ENCODE assay signal across 10 mouse cellular contexts in genomic region chr10:3831597-3832351, GRCm38 (mm10).
DNase-seq lines count a peak whose midpoint lies in the region; ATAC-seq lines count a peak whose summit lies in the region.
"Had no signal": no experiment of that assay in that cellular context is flagged by ENCODE, and none has a peak within 500 bp of the region (broad histone marks: within the 10 kb centered on the region; RNA-seq: fewer than 3 reads in every experiment).

No protein-coding gene starts in this region.

- peak; percentile 31 to 53 for DNase-seq in cerebellum, postnatal 10 days
- no peak for DNase-seq in cerebellum, adult 8-10 months
- DNase-seq in c-Kit-positive CD71-negative TER-119-negative erythroid progenitor cells, embryonic 14.5 days (ENCODE audit: low read depth), result peak; percentile 9
- peak; percentile 58 for DNase-seq in lung, postnatal 25 days (ENCODE audit: low spot score)
- no peak for DNase-seq in spleen, postnatal 4 days (ENCODE audit: low spot score in 2 of 2)
- no peak for DNase-seq in testis, postnatal 14 days (ENCODE audit: low spot score)
- DNase-seq in cerebellum, postnatal 25 days, result no peak
- DNase-seq: B cell, adult 2 months had no signal

- H3K36me3 ChIP-seq in kidney, embryonic 15.5 days, result no peaks in the 10 kb centered on the region

- H3K4me3 ChIP-seq in kidney, embryonic 15.5 days (replicated peaks), result no peak overlapping the region

- no peaks in the 10 kb centered on the region for H3K9me3 ChIP-seq in kidney, embryonic 15.5 days (replicated peaks)

- peak; percentile 27; the same call in 1 of the 2 replicates for ATAC-seq in kidney, embryonic 15.5 days (replicated peaks; ENCODE audit: low FRiP score)
- ATAC-seq: forebrain, embryonic 16.5 days had no signal

- H3K27me3 ChIP-seq in kidney, embryonic 15.5 days, result no peaks in the 10 kb centered on the region

- no peak overlapping the region for H3K27ac ChIP-seq in kidney, embryonic 15.5 days

- WGBS in kidney, embryonic 15.5 days, result 69% methylated on average over 11 of the region's 11 CpGs

- H3K4me2 ChIP-seq in kidney, embryonic 15.5 days, result no peak overlapping the region

- H3K9ac ChIP-seq in kidney, embryonic 15.5 days, result no peak overlapping the region

- peaks cover 19% of the 10 kb centered on the region for H3K4me1 ChIP-seq in kidney, embryonic 15.5 days

Comparison
In these comparisons a context has a peak if more than half of its experiments do, and no peak if none do; other contexts are left out.
1. DNase-seq: peak in cerebellum, postnatal 10 days (2 of 2), c-Kit-positive CD71-negative TER-119-negative erythroid progenitor cells, embryonic 14.5 days (single experiment) and lung, postnatal 25 days (single experiment); none in cerebellum, adult 8-10 months (single experiment), spleen, postnatal 4 days (0 of 2), testis, postnatal 14 days (single experiment) and cerebellum, postnatal 25 days (0 of 2).